9 mouse cellular contexts compared by ENCODE assay signal in the genomic region with DNA sequence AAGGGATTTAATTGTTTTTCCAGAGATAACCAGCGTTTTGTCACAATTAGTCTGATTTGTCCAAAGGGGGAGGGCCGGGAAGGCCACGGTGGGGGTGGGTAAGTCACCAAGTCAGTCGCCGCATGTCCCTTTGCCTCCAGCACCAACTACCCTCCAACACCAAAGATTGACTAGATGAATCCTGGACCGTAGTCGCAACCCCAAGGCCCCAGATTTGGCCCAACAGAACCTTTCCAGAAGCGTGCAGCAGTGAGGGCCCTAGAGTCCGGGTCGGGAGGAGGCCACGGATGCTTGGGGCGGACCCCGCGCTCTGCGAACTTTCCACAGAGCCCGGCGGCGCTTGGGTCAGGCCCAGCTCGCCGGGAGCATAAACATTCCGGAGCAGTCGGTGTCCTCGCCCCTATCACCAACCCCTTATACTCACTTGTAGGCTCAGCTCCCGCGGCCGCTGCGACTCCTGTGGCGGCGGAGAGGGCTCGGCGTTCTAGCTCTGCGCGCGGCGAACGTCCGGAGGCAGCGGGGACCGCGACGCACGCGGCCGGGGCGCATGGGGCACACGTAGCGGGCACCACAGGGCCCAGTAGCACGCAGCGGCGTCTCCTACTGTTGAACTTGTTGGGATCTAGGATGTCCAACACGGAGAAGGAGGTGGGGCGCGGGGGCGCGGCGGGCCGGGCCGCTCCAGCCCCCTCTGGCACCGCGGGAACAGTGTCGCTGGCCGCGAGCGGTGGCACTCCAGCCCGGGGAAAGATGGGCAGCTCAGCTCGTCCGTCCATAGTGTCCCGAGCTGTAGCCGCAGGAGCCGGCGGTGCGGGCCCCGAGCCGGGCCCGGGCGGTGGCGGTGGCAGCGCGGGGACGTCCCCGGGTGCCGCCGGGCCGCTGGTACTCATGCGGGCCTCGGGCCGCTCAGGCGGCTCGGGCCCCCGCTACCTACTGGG. TPM values are rescaled to one million over a fixed set of nuclear protein-coding genes. Genes with fewer than 3 reads are reported as not detected.
DNase-seq lines count a peak whose midpoint lies in the region; ATAC-seq and TF ChIP-seq lines count a peak whose summit lies in the region.
"Had no signal": no experiment of that assay in that cellular context is flagged by ENCODE, and none has a peak within 500 bp of the region (broad histone marks: within the 10 kb centered on the region; RNA-seq: fewer than 3 reads in every experiment).

A gene (minus strand): TSS at position 776 of the 938 bp plus-strand sequence.

- WGBS in forebrain, embryonic 13.5 days, result 1% methylated on average over 56 of the region's 90 CpGs
- WGBS in liver, embryonic 13.5 days (ENCODE audit: insufficient replicate concordance), result 2% methylated on average over 90 of the region's 90 CpGs

- H3K27ac ChIP-seq in forebrain, embryonic 13.5 days, result no peak within 1 kb of the TSS
- H3K27ac ChIP-seq in liver, embryonic 13.5 days, result no peak within 1 kb of the TSS

- TF ChIP-seq CTCF in E14TG2a.4 (conservative IDR thresholded peaks at IDR 0.05; ENCODE audit: low read length), result no peak

- H3K4me1 ChIP-seq in E14TG2a.4 (replicated peaks; ENCODE audit: low read depth, low read length), result peaks cover 54% of the 10 kb centered on the region
- H3K4me1 ChIP-seq in forebrain, embryonic 13.5 days, result peaks cover 30% of the 10 kb centered on the region
- peaks cover 26% of the 10 kb centered on the region for H3K4me1 ChIP-seq in liver, embryonic 13.5 days (replicated peaks)

- H3K9me3 ChIP-seq in E14TG2a.4 (ENCODE audit: low read length), result peaks cover 9% of the 10 kb centered on the region; the same call in 1 of the 2 replicates
- no peaks in the 10 kb centered on the region for H3K9me3 ChIP-seq in forebrain, embryonic 13.5 days (replicated peaks)
- no peaks in the 10 kb centered on the region for H3K9me3 ChIP-seq in liver, embryonic 13.5 days (replicated peaks)

- H3K4me2 ChIP-seq in forebrain, embryonic 13.5 days, result peak within 1 kb of the TSS; percentile 44
- H3K4me2 ChIP-seq in liver, embryonic 13.5 days, result peak within 1 kb of the TSS; percentile 32

- peaks cover 99% of the 10 kb centered on the region for H3K27me3 ChIP-seq in E14TG2a.4 (ENCODE audit: insufficient read depth, low read length)
- H3K27me3 ChIP-seq in forebrain, embryonic 13.5 days, result peaks cover 100% of the 10 kb centered on the region
- peaks cover 99% of the 10 kb centered on the region for H3K27me3 ChIP-seq in liver, embryonic 13.5 days

- ATAC-seq in forebrain, embryonic 13.5 days, result no peak
- no peak for ATAC-seq in liver, embryonic 13.5 days (ENCODE audit: low read depth)

- peak; percentile 29 for DNase-seq in cerebellum, postnatal 14 days
- no peak for DNase-seq in cerebellum, adult 9-11 months
- no peak for DNase-seq in liver, embryonic 13.5 days
- no peak for DNase-seq in layer of hippocampus, adult 11-12 months (ENCODE audit: low spot score)
- DNase-seq in B cell, adult 2 months, result no peak
- no peak for DNase-seq in left cerebral cortex, adult 9 months (ENCODE audit: low spot score in 2 of 2)

- H3K36me3 ChIP-seq in E14TG2a.4 (ENCODE audit: insufficient read depth, low read length), result no peaks in the 10 kb centered on the region
- no peaks in the 10 kb centered on the region for H3K36me3 ChIP-seq in forebrain, embryonic 13.5 days (ENCODE audit: poor library complexity, severe bottlenecking)
- no peaks in the 10 kb centered on the region for H3K36me3 ChIP-seq in liver, embryonic 13.5 days

- no peak within 1 kb of the TSS for H3K9ac ChIP-seq in forebrain, embryonic 13.5 days
- no peak within 1 kb of the TSS for H3K9ac ChIP-seq in liver, embryonic 13.5 days

- peak within 1 kb of the TSS; percentile 73 for H3K4me3 ChIP-seq in E14TG2a.4 (replicated peaks; ENCODE audit: low read length)
- H3K4me3 ChIP-seq in forebrain, embryonic 13.5 days, result peak within 1 kb of the TSS; percentile 28
- peak within 1 kb of the TSS; percentile 18 for H3K4me3 ChIP-seq in liver, embryonic 13.5 days (replicated peaks)

RNA-seq across cellular contexts. Expression of the gene that starts here (rescaled TPM):
- polyA plus RNA-seq in forebrain, embryonic 13.5 days (2015; fragmentation: Nextera tagmentation; extraction: Ambion mirVana), result not detected in 2 replicates
- not detected in 2 replicates for polyA plus RNA-seq in liver, embryonic 13.5 days (2015; fragmentation: Nextera tagmentation; extraction: Ambion mirVana)
- polyA plus RNA-seq: liver, adult 2 months had no signal

Comparison
In these comparisons a context has a peak if more than half of its experiments do, and no peak if none do; other contexts are left out.
1. DNase-seq: peak in cerebellum, postnatal 14 days (2 of 2); none in cerebellum, adult 9-11 months (single experiment), liver, embryonic 13.5 days (single experiment), layer of hippocampus, adult 11-12 months (single experiment), B cell, adult 2 months (0 of 2) and left cerebral cortex, adult 9 months (0 of 2).
2. H3K4me3 ChIP-seq: peak in every context shown above with its lines; median percentile 73 in E14TG2a.4; 28 in forebrain, embryonic 13.5 days; 18 in liver, embryonic 13.5 days.